Mouse (Mus musculus): ENCODE measurements around the gene Fam160a1.

GRCm38 (mm10) chr3:85633733-85634132 is 183.4 kb downstream of the Fam160a1 start:
- TF ChIP-seq CTCF (conservative IDR thresholded peaks at IDR 0.05; ENCODE audit: low read length) (no peak), POU5F1 (IDR thresholded peaks at IDR 0.05; ENCODE audit: borderline replicate concordance, low read length) (no peak), NANOG (IDR thresholded peaks at IDR 0.05; ENCODE audit: borderline replicate concordance, low read length) (no peak)
